In genomic region chr2:77309313-77309712, GRCm38 (mm10) we compare ENCODE assay signal across 7 mouse cellular contexts. TPM values are rescaled to one million over a fixed set of nuclear protein-coding genes. Genes with fewer than 3 reads are reported as not detected.
DNase-seq lines count a peak whose midpoint lies in the region; ATAC-seq lines count a peak whose summit lies in the region.

No protein-coding gene starts in this region.

- ATAC-seq in megakaryocyte progenitor cell, adult 5-6 weeks (replicated peaks; ENCODE audit: poor library complexity) = peak; percentile 98

- peak; percentile 24 for DNase-seq in right cerebral cortex, adult 18-20 months
- no peak for DNase-seq in right cerebral cortex, postnatal 4 days
- peak; percentile 77 to 79 for DNase-seq in adrenal gland, postnatal 36 days
- DNase-seq in forelimb bud, embryonic 11.5 days (ENCODE audit: low read depth, low spot score) = peak; percentile 21
- DNase-seq in kidney, adult 9 months = peak; percentile 79
- peak; percentile 42 for DNase-seq in yolk sac, embryonic 10.5 days (ENCODE audit: low spot score)

RNA-seq across cellular contexts. Expression of gene Sestd1, which starts 28.9 kb away (rescaled TPM):
- total RNA-seq in adrenal gland, postnatal 36 days (2021) = 10 to 100 TPM; 13.0 to 20.6 TPM
- 6.3 and 7.3 TPM in 2 replicates for total RNA-seq in megakaryocyte progenitor cell, adult 5-6 weeks (2015)
- 8.4 and 14.8 TPM in 2 replicates for total RNA-seq in megakaryocyte progenitor cell, adult 5-6 weeks (2017)
